Mouse (Mus musculus): ENCODE measurements around the gene Gm20883. TPM values are rescaled to one million over a fixed set of nuclear protein-coding genes. Genes with fewer than 3 reads are reported as not detected.

The Gm20883 gene
- total RNA-seq (2023): not detected in 2 replicates

GRCm38 (mm10) chrY:50607951-50608350 lies at the start of gene Gm20883:
Gene Gm20883, plus strand, starts transcription at chrY:50608251.

